Mouse (Mus musculus): Measurements from ENCODE around the gene Rims1. TPM values are rescaled to one million over a fixed set of nuclear protein-coding genes. Genes with fewer than 3 reads are reported as not detected.
A peak's percentile ranks its signal among the peaks of the same experiment; 100 is the strongest.

Rims1 gene
- polyA plus RNA-seq, 1 experiment from 2014 or later, result 6.2 TPM

DNA sequence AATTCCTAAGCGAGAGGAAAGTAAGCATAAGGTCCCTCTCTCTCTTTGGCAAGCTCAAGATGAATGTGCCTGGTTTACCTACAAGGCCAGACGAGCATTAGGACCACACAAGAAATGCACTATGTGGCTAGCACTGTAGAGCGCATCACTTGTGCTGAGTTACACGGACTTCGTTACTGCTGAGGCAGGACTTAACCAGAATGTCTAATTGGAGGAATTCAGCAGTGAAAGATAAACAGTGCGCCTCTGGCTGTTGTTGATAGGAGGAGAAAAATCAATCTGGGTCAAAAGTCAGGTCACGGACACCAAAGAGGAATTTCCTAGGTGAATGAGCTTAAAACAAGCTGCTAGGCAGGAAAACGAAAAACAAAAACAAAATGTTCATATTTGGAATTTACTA is 185.0 kb downstream of the Rims1 start:
- ATAC-seq, result no peak
- Histone ChIP-seq H3K4me3 (ENCODE audit: low read depth, low read length) (no peak overlapping the region), H3K27me3 (replicated peaks; ENCODE audit: control insufficient read depth, insufficient read depth, low read length) (no peaks in the 10 kb centered on the region), H3K36me3 (ENCODE audit: control insufficient read depth, insufficient read depth) (no peaks in the 10 kb centered on the region), H3K4me2 (replicated peaks; ENCODE audit: low read depth) (no peak overlapping the region), H3K9ac (ENCODE audit: low read depth, low read length) (no peak overlapping the region), H3K4me1 (replicated peaks; ENCODE audit: control insufficient read depth, insufficient read depth, low read length) (no peaks in the 10 kb centered on the region), H3K27ac (ENCODE audit: low read depth, low read length) (no peak overlapping the region), H3K9me3 (ENCODE audit: control insufficient read depth) (no peaks in the 10 kb centered on the region)
- WGBS, result 32% methylated on average over 8 of the region's 8 CpGs
- TF ChIP-seq CTCF (IDR thresholded peaks at IDR 0.05; ENCODE audit: low read depth), result no peak

GRCm38 (mm10) chr1:22615601-22616000 is 190.2 kb downstream of the Rims1 start:
- no peak overlapping the region for H3K9ac ChIP-seq (ENCODE audit: low read depth, low read length)
- no peak overlapping the region for H3K4me2 ChIP-seq (replicated peaks; ENCODE audit: low read depth)
- no peak for ATAC-seq
- H3K4me1 ChIP-seq (replicated peaks; ENCODE audit: control insufficient read depth, insufficient read depth, low read length), result no peaks in the 10 kb centered on the region
- no peak overlapping the region for H3K4me3 ChIP-seq (ENCODE audit: low read depth, low read length)
- TF ChIP-seq CTCF (IDR thresholded peaks at IDR 0.05; ENCODE audit: low read depth), result no peak
- WGBS, result 77% methylated on average over 4 of the region's 4 CpGs
- no peaks in the 10 kb centered on the region for H3K9me3 ChIP-seq (ENCODE audit: control insufficient read depth)
- no peak overlapping the region for H3K27ac ChIP-seq (ENCODE audit: low read depth, low read length)
- H3K36me3 ChIP-seq (ENCODE audit: control insufficient read depth, insufficient read depth), result no peaks in the 10 kb centered on the region
- H3K27me3 ChIP-seq (replicated peaks; ENCODE audit: control insufficient read depth, insufficient read depth, low read length), result no peaks in the 10 kb centered on the region

GRCm38 (mm10) chr1:22613609-22614008 is 192.2 kb downstream of the Rims1 start:
- ATAC-seq, result no peak
- H3K4me3 ChIP-seq (ENCODE audit: low read depth, low read length), result no peak overlapping the region
- H3K9ac ChIP-seq (ENCODE audit: low read depth, low read length), result no peak overlapping the region
- no peak overlapping the region for H3K4me2 ChIP-seq (replicated peaks; ENCODE audit: low read depth)
- no peaks in the 10 kb centered on the region for H3K27me3 ChIP-seq (replicated peaks; ENCODE audit: control insufficient read depth, insufficient read depth, low read length)
- no peak overlapping the region for H3K27ac ChIP-seq (ENCODE audit: low read depth, low read length)
- no peaks in the 10 kb centered on the region for H3K9me3 ChIP-seq (ENCODE audit: control insufficient read depth)
- no peaks in the 10 kb centered on the region for H3K4me1 ChIP-seq (replicated peaks; ENCODE audit: control insufficient read depth, insufficient read depth, low read length)
- 84% methylated on average over 3 of the region's 3 CpGs for WGBS
- H3K36me3 ChIP-seq (ENCODE audit: control insufficient read depth, insufficient read depth), result no peaks in the 10 kb centered on the region
- TF ChIP-seq CTCF (IDR thresholded peaks at IDR 0.05; ENCODE audit: low read depth), result no peak

DNA sequence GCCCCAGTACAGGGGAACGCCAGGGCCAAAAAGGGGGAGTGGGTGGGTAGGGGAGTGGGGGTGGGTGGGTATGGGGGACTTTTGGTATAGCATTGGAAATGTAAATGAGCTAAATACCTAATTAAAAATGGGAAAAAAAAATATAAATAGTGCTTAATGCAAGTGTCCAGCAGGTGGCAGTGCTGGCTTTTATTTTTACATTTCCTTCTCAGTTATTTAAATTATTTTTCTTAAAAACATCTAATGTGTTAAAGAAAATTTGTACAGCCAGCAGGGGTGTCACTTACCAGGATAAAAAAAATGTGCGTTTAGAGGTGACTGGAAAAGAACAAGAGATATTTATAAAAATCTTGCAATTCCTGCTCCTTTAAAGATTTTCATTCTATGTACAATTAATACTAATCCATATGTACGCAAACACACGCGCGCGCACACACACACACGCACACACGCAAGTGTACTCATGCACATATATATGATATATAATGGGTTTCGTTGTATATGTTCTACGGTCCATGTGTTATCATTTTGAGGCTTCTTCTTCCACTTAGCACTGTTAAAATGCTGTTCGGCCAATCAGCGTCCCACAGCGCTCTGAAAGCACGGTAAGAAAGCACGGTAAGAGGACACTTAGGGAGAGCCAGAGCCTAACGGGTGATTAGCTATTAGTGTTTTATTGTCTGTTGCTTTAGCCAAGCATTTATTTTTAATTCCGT is 201.3 kb downstream of the Rims1 start:
- no peaks in the 10 kb centered on the region for H3K4me1 ChIP-seq (replicated peaks; ENCODE audit: control insufficient read depth, insufficient read depth, low read length)
- no peaks in the 10 kb centered on the region for H3K36me3 ChIP-seq (ENCODE audit: control insufficient read depth, insufficient read depth)
- no peaks in the 10 kb centered on the region for H3K27me3 ChIP-seq (replicated peaks; ENCODE audit: control insufficient read depth, insufficient read depth, low read length)
- H3K27ac ChIP-seq (ENCODE audit: low read depth, low read length), result no peak overlapping the region
- H3K9me3 ChIP-seq (ENCODE audit: control insufficient read depth), result no peaks in the 10 kb centered on the region
- 61% methylated on average over 18 of the region's 18 CpGs for WGBS
- no peak overlapping the region for H3K9ac ChIP-seq (ENCODE audit: low read depth, low read length)
- no peak overlapping the region for H3K4me2 ChIP-seq (replicated peaks; ENCODE audit: low read depth)
- ATAC-seq, result no peak
- H3K4me3 ChIP-seq (ENCODE audit: low read depth, low read length), result no peak overlapping the region
- peak; percentile 55 for TF ChIP-seq CTCF (IDR thresholded peaks at IDR 0.05; ENCODE audit: low read depth)

DNA sequence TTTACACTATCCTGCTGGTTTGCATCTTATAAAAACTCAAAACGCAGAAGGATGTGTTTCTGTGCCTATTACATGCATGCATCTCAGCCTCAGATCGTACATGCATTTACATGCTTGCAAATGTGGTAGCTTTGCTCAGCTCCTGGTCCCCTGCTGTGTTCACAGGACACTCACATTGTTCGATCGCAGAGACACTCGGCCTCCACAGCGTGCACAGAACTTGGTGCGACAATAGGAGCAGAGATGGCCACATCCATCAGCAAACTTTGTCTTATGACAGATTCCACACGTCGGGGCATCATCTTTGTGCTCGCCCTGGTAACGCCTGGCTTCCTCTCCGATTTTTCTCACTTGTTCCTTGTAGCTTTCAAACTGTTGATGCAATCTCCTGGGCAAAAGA is 209.6 kb downstream of the Rims1 start:
- no peak for ATAC-seq
- 64% methylated on average over 12 of the region's 12 CpGs for WGBS
- Histone ChIP-seq H3K9me3 (ENCODE audit: control insufficient read depth) (no peaks in the 10 kb centered on the region), H3K4me3 (ENCODE audit: low read depth, low read length) (no peak overlapping the region), H3K27me3 (replicated peaks; ENCODE audit: control insufficient read depth, insufficient read depth, low read length) (no peaks in the 10 kb centered on the region), H3K9ac (ENCODE audit: low read depth, low read length) (no peak overlapping the region), H3K4me1 (replicated peaks; ENCODE audit: control insufficient read depth, insufficient read depth, low read length) (no peaks in the 10 kb centered on the region), H3K27ac (ENCODE audit: low read depth, low read length) (no peak overlapping the region), H3K36me3 (ENCODE audit: control insufficient read depth, insufficient read depth) (no peaks in the 10 kb centered on the region), H3K4me2 (replicated peaks; ENCODE audit: low read depth) (no peak overlapping the region)
- TF ChIP-seq CTCF (IDR thresholded peaks at IDR 0.05; ENCODE audit: low read depth), result no peak

DNA sequence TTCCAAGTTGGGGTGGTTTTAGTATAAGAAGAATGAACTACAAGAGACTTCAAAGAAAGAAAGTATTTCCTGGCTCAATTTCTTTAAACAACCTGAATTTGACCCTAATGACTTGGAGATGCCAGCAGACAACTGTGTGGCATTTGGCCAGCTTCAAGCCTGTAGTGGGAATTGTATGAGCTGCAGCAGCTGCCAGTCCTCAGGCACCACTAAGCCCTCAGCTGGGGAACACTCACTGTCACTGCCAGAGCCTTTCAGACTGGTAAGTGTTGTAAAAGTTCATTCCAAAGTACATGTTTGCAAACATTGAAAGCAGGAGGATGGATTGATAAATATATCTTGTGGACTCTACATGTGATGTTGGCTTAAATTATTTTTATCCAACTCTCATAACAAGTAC is 211.0 kb downstream of the Rims1 start:
- Histone ChIP-seq H3K4me2 (replicated peaks; ENCODE audit: low read depth) (no peak overlapping the region), H3K27ac (ENCODE audit: low read depth, low read length) (no peak overlapping the region), H3K4me3 (ENCODE audit: low read depth, low read length) (no peak overlapping the region), H3K4me1 (replicated peaks; ENCODE audit: control insufficient read depth, insufficient read depth, low read length) (no peaks in the 10 kb centered on the region), H3K9ac (ENCODE audit: low read depth, low read length) (no peak overlapping the region), H3K9me3 (ENCODE audit: control insufficient read depth) (no peaks in the 10 kb centered on the region), H3K36me3 (ENCODE audit: control insufficient read depth, insufficient read depth) (no peaks in the 10 kb centered on the region), H3K27me3 (replicated peaks; ENCODE audit: control insufficient read depth, insufficient read depth, low read length) (no peaks in the 10 kb centered on the region)
- no peak for TF ChIP-seq CTCF (IDR thresholded peaks at IDR 0.05; ENCODE audit: low read depth)
- ATAC-seq, result no peak
